Mouse (Mus musculus) neural tube, embryonic 10.5 days (tissue): ENCODE measurements around the gene Kir3dl1.
"Not testable (repeated sequence)": the region's sequence is repeated elsewhere in the genome, so short reads cannot be mapped to it uniquely, and the experiment has no call there.

Experiments used
- DNase-seq: peaks from one replicate; pipeline ENCODE4 v3.0.0-alpha.2; 2017; ENCODE audit warnings: low spot score; ENCODE audit errors: extremely low spot score

Kir3dl1 gene

DNA sequence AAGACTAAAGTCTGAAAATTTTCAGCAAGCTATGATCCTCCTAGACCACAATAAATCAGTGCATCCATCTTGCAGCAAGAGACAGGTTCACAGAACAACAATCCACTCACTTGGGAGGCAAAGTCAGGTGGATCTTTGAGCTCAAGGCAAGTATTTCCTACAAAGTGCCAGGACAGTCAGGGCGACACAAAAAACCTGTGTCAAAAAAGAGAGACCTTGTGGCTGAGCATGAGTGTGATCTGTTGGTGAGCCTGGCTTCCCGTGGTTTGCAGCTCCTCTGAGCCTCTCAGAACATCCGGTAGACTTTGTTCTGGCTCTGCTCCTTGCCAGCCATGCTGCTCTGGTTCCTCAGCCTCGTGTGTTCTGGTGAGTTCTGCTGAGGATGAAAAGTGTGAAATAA, at the start of gene Kir3dl1:
Gene Kir3dl1 (plus strand): TSS at position 301 of the 400 bp plus-strand sequence.
- DNase-seq, result not testable (repeated sequence)

DNA sequence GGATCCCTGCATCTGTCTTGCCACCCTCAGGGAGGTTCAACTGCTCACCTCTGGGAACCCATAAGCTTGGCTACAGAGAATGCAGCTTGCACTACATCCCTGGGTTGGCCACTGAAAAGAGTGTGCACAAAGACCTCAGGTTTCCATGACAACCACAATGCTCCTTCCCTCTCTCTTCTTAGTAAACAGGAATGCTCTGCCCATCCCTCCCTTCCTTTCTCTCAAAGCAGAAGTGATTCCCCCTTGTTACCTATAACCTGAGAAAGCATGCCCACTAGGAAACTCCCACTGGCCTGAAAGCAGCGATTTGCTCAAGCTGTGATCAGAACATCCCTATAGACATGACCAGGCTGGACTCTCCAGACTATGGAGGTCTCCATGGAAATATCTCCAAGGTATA, 26.2 kb downstream of the Kir3dl1 start, which contains the start of gene Kir3dl2:
Gene Kir3dl2 (minus strand): TSS at position 101 of the 400 bp plus-strand sequence.
- DNase-seq, result not testable (repeated sequence)

DNA sequence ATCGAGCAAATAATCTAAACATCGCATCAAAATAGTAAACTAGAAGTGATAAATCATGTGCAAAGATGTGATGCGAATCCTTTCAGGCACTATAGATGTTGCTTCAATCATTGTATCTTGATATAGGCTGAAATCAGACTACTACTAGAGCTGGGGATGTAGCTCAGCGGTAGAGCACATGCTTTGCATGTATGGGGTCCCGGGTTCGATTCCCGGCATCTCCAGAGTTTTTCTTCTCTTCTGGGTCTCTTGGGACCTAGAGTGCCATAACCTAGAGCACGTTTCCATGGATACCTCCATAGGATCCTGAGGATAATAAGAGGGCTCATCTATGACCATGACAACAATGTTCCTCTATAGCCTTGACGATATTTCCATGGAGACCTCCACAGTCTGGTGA, 51.3 kb downstream of the Kir3dl1 start:
- DNase-seq, result not testable (repeated sequence)
